Mouse (Mus musculus) bone marrow macrophage, adult 2 months (primary cell): ENCODE measurements around the gene Btg4. TPM values are rescaled to one million over a fixed set of nuclear protein-coding genes. Genes with fewer than 3 reads are reported as not detected.

Experiments
- H3K27ac ChIP-seq: 2 replicates; pipeline ENCODE4 v1.5.1; 2012; ENCODE audit warnings: low read depth, low read length; ENCODE audit not compliant: insufficient read depth
- H3K4me1 ChIP-seq: 2 replicates; pipeline ENCODE4 v1.6.1; 2012; ENCODE audit warnings: low read length; ENCODE audit not compliant: control insufficient read depth, insufficient read depth
- H3K4me3 ChIP-seq: 2 replicates; pipeline ENCODE4 v1.5.1; 2012; ENCODE audit warnings: mild to moderate bottlenecking, low read length, moderate library complexity; ENCODE audit not compliant: insufficient read depth
- CTCF ChIP-seq: IDR thresholded peaks from 2 replicates; pipeline ENCODE4 v1.5.1; 2012; ENCODE audit warnings: low read depth, mild to moderate bottlenecking, low read length, moderate library complexity
- POLR2A ChIP-seq: IDR thresholded peaks from 2 replicates; pipeline ENCODE4 v1.6.1; 2012; ENCODE audit warnings: mild to moderate bottlenecking, low read depth, low read length, borderline replicate concordance
- polyA plus RNA-seq: library from polyadenylated mRNA; stranded (reverse); fragments of >200 nt; gene quantifications from 2 replicates; pipeline ENCODE4 v1.2.4, GENCODE M21; 2012; ENCODE audit not compliant: missing spikeins, insufficient read depth, insufficient read length

The Btg4 gene
- polyA plus RNA-seq, 1 experiment, result not detected

DNA sequence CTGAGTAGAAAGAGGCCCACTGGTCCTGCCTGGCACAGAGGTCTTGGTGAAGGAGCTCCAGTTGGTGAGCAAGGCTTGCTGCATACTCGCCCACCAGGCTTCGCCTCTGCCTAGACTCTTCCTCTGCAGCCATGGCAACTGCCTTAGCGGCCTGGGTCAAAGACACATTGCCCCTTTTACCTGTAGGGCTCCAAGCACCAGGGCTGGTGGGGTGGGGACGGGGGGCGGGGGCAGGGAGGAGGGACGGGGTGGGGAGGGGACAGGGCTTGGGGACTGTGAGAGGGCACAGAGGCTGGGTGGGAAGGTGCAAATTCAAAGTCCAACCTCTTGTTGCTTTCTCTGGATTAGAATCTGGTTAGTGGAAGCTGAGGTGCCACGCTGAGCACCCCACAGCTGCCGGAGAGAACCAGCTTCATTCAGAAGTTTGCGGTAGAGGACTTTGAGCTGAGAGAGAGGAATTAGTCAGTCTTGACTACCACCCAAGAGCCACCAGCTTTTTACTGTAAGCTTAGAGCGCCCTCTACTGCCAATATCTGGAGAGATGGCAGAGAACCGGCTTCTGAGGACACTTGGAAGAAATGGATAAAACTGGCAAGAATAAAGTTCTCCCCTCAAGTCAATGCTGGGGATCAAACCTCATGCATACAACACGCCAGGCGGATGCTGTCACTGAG is 91.5 kb downstream of the Btg4 start:
- Histone ChIP-seq H3K27ac (no peak overlapping the region), H3K4me1 (no peaks in the 10 kb centered on the region)
- TF ChIP-seq POLR2A (no peak), CTCF (no peak; the same call in 1 of the 2 replicates)

DNA sequence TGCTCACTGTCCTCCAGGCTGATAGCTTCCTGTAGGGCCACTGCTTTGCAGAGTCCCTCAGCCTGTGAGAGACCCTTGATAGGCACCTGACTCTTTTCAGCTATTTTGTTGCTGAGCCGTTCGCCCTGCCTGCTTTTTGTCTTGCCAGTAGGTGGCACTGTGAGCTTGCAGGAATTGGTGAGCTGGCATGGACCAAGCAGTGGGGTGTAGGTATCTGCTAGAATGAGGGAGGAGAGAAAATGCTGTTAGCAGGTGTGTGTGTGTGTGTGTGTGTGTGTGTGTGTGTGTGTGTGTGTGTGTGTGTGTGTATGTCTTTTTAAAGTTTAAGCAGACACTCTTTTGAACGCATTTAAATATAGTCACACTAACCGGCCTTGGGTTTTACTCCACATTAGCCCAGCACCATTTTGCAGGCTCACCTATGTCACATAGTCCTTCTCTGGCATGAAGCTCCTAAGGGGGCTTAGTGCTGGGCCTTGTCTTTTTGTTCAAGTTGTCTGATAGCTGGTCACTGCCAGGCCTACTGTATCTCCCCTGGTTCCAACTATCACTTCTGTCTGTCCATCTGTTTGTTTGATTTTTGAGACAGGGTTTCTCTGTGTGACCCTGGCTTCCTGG is 101.2 kb downstream of the Btg4 start:
- TF ChIP-seq POLR2A (no peak), CTCF (peak; percentile 56; the same call in 1 of the 2 replicates)
- no peak overlapping the region for H3K27ac ChIP-seq
- no peaks in the 10 kb centered on the region for H3K4me1 ChIP-seq
- H3K4me3 ChIP-seq, result no peak overlapping the region

More for the DNA sequence above, 91.5 kb downstream of the Btg4 start:
- H3K4me3 ChIP-seq, result no peak overlapping the region

DNA sequence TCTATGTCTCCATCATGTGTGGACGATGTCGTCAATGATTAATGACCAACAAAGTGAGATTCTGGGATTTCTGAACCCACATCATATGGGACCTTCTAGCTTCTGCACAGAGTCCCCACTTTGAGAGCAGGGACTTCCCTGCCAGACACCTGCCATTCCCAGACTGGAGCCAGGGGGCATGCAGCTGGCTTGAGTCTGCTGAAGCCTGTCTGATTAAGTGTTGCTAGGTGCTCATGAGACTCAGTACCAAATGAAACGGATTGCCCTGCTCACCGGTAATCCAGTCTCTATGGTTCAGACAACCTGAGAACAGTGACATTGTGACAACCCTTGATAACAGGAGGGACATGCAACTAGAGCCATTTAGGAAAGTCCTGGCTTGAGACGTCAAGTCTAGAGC is 103.3 kb downstream of the Btg4 start:
- Histone ChIP-seq H3K4me1 (no peaks in the 10 kb centered on the region), H3K4me3 (no peak overlapping the region), H3K27ac (no peak overlapping the region)
- TF ChIP-seq CTCF (no peak), POLR2A (no peak)

DNA sequence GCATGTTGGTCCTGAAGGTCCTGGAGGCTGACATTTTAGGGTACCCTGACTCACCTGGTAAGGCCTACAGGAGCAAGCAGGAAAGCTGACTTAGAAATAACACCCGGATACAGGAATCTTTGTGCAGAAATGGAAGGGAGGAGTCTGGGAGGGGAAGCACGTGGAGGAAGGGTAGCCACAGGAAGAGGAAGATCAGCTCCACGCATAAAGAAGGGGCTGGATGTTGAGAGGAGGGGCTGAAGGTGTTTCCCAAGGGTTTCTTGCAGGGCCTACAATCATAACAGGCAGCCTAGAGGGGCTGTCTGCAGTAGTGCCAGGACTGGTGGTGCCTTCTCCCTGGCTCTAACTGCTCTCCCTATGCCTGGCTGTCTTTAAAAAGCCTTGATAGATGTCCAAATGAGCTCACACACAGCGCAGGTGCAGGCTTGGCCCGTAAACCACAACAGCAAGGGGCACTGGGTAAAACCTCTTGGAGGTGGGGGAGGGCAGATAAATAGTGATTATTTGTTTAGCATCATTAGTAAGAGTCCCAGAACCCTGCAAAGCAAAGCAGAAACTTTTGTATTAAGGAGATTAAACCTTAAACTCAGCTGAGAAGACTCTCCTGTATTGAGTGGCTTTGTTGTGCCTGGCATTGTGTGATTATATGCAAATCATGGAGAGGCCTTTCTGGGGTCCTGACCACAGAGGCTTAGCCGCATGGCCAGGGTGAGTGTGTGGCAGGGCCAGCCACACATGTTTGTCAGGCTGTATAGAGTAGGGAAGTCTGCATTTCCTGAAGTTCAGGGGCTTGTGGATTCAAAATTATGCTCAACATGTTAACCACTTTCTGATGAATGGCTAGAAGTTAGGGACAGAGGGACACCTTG is 104.8 kb downstream of the Btg4 start, which contains the start of gene Gm32742:
Gene Gm32742 (minus strand): TSS at position 206 of the 869 bp plus-strand sequence.
- no peaks in the 10 kb centered on the region for H3K4me1 ChIP-seq
- H3K27ac ChIP-seq, result no peak within 1 kb of the TSS
- no peak for TF ChIP-seq CTCF
- TF ChIP-seq POLR2A, result no peak
- H3K4me3 ChIP-seq, result no peak within 1 kb of the TSS

DNA sequence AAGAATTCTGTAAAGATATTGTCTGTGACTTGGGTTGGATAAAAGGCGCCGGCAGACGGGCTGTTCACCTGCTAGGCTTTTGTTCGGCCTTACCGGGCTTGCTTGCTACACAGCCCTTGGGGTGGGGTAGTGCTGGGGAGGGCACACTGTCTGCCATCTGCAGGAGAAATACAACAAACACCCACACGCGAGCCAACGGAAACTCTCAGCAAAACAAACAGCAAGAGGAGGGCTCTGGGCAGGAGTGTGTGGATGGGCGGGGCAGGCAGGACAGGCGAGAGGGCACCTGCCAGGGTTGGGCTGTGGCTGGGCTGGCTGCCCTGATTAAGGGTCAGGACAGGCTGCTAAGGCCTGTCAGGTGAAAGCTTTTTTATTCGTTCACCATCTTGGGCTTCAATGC is 107.3 kb downstream of the Btg4 start:
- H3K4me3 ChIP-seq, result no peak overlapping the region
- H3K27ac ChIP-seq, result no peak overlapping the region
- TF ChIP-seq POLR2A (no peak), CTCF (no peak)
- no peaks in the 10 kb centered on the region for H3K4me1 ChIP-seq

DNA sequence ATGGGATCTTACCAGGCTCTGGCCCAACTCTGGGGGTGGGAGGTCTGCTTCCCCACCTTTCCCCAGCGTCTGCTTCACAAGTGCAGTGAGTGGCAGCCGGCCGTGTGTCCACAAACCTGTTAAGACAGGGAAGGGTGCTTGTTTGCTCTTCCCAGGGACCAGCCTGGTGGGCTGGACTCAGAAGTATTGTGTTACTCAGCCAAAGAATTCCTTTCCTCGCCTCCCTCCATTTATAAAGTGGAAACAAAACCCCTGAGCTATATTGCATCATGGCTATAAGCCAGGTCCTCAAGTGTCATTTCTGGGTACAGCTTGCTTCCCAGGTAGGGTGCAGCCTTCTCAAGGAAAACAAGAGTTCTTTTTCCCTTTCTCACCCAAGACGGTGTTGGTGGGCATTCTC is 108.0 kb downstream of the Btg4 start:
- Histone ChIP-seq H3K27ac (no peak overlapping the region), H3K4me3 (no peak overlapping the region), H3K4me1 (no peaks in the 10 kb centered on the region)
- TF ChIP-seq CTCF, result no peak
- no peak for TF ChIP-seq POLR2A

DNA sequence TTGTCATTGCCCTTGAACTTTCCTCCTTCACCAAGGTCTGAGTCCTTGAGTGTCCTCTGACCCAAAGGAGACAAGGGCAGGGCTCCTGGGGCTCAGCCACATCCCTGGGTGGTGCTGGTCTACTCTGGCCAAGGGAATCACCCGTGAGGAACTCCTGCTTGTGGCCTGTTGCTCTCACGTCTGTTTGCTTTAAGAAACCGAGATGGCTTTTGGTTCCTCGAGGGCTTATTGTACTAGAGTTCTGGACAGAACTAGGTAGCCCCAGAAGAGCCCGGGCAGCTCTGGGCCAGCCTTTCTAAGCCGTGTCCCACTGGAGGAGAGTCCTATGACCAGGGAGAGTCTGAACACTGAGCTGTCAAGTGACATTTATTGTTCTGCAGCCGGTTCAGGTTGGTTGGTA is 108.4 kb downstream of the Btg4 start:
- no peak overlapping the region for H3K27ac ChIP-seq
- H3K4me3 ChIP-seq, result no peak overlapping the region
- TF ChIP-seq CTCF, result no peak
- no peak for TF ChIP-seq POLR2A
- no peaks in the 10 kb centered on the region for H3K4me1 ChIP-seq

Other genes starting within 250 kb of the Btg4 start
- 13.5 and 16.2 TPM in 2 replicates for gene Ppp2r1b, start 215.6 kb upstream of the Btg4 start, polyA plus RNA-seq
- gene Sik2, start 51.8 kb upstream of the Btg4 start, polyA plus RNA-seq, result 12.7 and 13.8 TPM in 2 replicates
- 4.5 and 6.7 TPM in 2 replicates for gene Layn, start 16.2 kb downstream of the Btg4 start, polyA plus RNA-seq
- gene 4833427G06Rik, start 41.2 kb downstream of the Btg4 start, polyA plus RNA-seq, result not detected in 2 replicates
- gene Gm32742, start 104.6 kb downstream of the Btg4 start, polyA plus RNA-seq, result not detected in 2 replicates
- not detected in 2 replicates for gene Pou2af1, start 152.8 kb downstream of the Btg4 start, polyA plus RNA-seq
- not detected in 2 replicates for gene Colca2, start 217.7 kb downstream of the Btg4 start, polyA plus RNA-seq